Mouse (Mus musculus) megakaryocyte, embryonic 14.5 days (primary cell): ENCODE data around the gene Rab25.

Source experiments
- FLI1 ChIP-seq: IDR thresholded peaks from 2 replicates; pipeline ENCODE4 v1.6.1; 2012; ENCODE audit warnings: low read length, inconsistent platforms, mixed read lengths
- GATA1 ChIP-seq: IDR thresholded peaks from 3 replicates; pipeline ENCODE4 v1.6.1; 2012; ENCODE audit warnings: mixed read lengths, low read length, inconsistent platforms, borderline replicate concordance

GRCm38 (mm10) chr3:88533706-88534105 is 14.4 kb downstream of the Rab25 start:
- TF ChIP-seq GATA1 (no peak), FLI1 (no peak)
